Mouse (Mus musculus): Measurements from ENCODE around the gene Fam181a. TPM values are rescaled to one million over a fixed set of nuclear protein-coding genes. Genes with fewer than 3 reads are reported as not detected.

Fam181a gene
- polyA plus RNA-seq, 1 experiment from 2014 or later, result 0.13 TPM

DNA sequence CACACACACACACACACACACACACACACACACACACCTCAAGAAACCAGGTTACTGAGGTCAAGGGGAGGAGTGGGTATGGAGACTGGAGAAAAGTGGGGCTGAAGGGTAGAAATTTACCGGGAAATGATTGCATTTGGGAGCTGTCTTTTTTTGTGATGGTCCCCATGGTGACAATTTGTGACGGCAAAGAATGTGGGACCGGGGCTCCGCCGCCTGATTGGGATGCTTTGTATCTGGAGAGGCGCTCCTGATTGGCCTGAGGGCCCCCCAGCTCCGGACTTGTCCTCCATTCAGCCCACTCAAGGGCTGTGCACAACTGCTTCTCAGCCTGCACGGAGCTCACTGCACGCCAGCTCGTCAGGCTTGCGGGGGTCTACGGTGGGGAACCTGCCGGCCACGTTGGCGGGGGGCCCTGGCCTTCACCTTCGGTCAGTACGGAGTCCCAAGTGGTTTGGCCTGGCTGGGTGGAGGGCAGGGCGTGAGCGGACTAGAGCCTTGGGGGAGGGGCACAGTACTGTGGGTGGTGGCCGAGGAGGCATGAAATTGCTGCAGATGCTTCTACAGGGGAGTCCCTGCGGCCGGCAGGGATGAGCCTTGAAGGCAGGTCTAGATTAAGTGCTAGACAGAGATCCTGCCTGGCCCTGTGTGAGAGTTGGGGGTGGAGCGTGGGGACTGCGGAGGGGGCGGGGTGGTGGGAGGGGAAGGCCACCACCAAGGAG, 4.0 kb downstream of the Fam181a start:
- H3K9me3 ChIP-seq (ENCODE audit: low read depth, low read length), result no peaks in the 10 kb centered on the region
- H3K9ac ChIP-seq, result 0 out of 2 replicates have a peak overlapping the region, but pooled peaks have one; percentile 6
- peak overlapping the region; percentile 14; the same call in 1 of the 2 replicates for H3K4me3 ChIP-seq (ENCODE audit: low read depth, low read length)
- H3K4me2 ChIP-seq, result peak overlapping the region; percentile 56
- no peak for TF ChIP-seq CTCF (IDR thresholded peaks at IDR 0.05; ENCODE audit: low read depth)
- H3K4me1 ChIP-seq (ENCODE audit: insufficient read depth), result no peaks in the 10 kb centered on the region
- DNase-seq (peak; percentile 17), ATAC-seq (ENCODE audit: insufficient read depth) (peak; percentile 63; the same call in 1 of the 2 replicates)
- no peaks in the 10 kb centered on the region for H3K36me3 ChIP-seq (ENCODE audit: insufficient read depth)
- H3K27me3 ChIP-seq (ENCODE audit: insufficient read depth, low read length), result peaks cover 7% of the 10 kb centered on the region; the same call in 1 of the 2 replicates
- no peak overlapping the region for H3K27ac ChIP-seq (ENCODE audit: low read depth)
- 4% methylated on average over 25 of the region's 25 CpGs for WGBS

GRCm38 (mm10) chr12:103315831-103316545, 5.2 kb downstream of the Fam181a start:
- WGBS, result 41% methylated on average over 20 of the region's 20 CpGs
- no peak overlapping the region for H3K4me3 ChIP-seq (ENCODE audit: low read depth, low read length)
- ATAC-seq (ENCODE audit: insufficient read depth) (no peak), DNase-seq (no peak)
- no peak overlapping the region for H3K4me2 ChIP-seq
- H3K9me3 ChIP-seq (ENCODE audit: low read depth, low read length), result no peaks in the 10 kb centered on the region
- H3K4me1 ChIP-seq (ENCODE audit: insufficient read depth), result no peaks in the 10 kb centered on the region
- no peak overlapping the region for H3K27ac ChIP-seq (ENCODE audit: low read depth)
- TF ChIP-seq CTCF (IDR thresholded peaks at IDR 0.05; ENCODE audit: low read depth), result no peak
- no peaks in the 10 kb centered on the region for H3K36me3 ChIP-seq (ENCODE audit: insufficient read depth)
- no peak overlapping the region for H3K9ac ChIP-seq
- H3K27me3 ChIP-seq (ENCODE audit: insufficient read depth, low read length), result peaks cover 7% of the 10 kb centered on the region; the same call in 1 of the 2 replicates

DNA sequence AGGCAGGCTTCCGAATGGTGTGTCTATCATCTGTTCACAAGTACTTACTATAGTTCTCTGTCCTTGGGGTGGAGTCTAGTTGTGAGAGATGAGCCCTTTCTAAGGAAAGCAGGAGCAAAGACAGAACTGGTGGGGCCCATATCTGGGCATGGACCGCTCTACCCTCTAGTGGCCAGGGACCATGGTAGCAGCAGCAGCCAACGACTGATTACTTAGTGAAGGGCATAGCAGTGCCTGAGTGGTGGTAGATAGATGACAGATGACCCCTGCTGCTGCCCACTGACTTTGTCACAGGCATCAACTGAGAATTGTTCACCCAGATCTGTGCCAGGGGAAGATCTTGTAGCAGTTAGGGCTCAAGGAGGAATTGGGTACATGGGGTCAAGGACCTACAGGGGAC, 12.0 kb downstream of the Fam181a start:
- peak; percentile 44 for DNase-seq
- no peaks in the 10 kb centered on the region for H3K36me3 ChIP-seq (ENCODE audit: insufficient read depth)
- 31% methylated on average over 3 of the region's 3 CpGs for WGBS

GRCm38 (mm10) chr12:103325156-103325857, 14.5 kb downstream of the Fam181a start:
- TF ChIP-seq CTCF (IDR thresholded peaks at IDR 0.05; ENCODE audit: low read depth), result peak; percentile 88
- Histone ChIP-seq H3K36me3 (ENCODE audit: insufficient read depth) (no peaks in the 10 kb centered on the region), H3K4me3 (ENCODE audit: low read depth, low read length) (peak overlapping the region; percentile 25), H3K4me1 (ENCODE audit: insufficient read depth) (no peaks in the 10 kb centered on the region), H3K9ac (no peak overlapping the region), H3K27ac (ENCODE audit: low read depth) (no peak overlapping the region), H3K9me3 (ENCODE audit: low read depth, low read length) (no peaks in the 10 kb centered on the region), H3K4me2 (peak overlapping the region; percentile 67), H3K27me3 (ENCODE audit: insufficient read depth, low read length) (peaks cover 14% of the 10 kb centered on the region; the same call in 1 of the 2 replicates)
- ATAC-seq (ENCODE audit: insufficient read depth) (peak; percentile 97), DNase-seq (peak; percentile 92)
- WGBS, result 7% methylated on average over 60 of the region's 60 CpGs

More for the DNA sequence above, 12.0 kb downstream of the Fam181a start:
- Histone ChIP-seq H3K27me3 (ENCODE audit: insufficient read depth, low read length) (peaks cover 14% of the 10 kb centered on the region; the same call in 1 of the 2 replicates), H3K4me1 (ENCODE audit: insufficient read depth) (no peaks in the 10 kb centered on the region), H3K4me3 (ENCODE audit: low read depth, low read length) (no peak overlapping the region), H3K27ac (ENCODE audit: low read depth) (no peak overlapping the region), H3K4me2 (no peak overlapping the region), H3K9me3 (ENCODE audit: low read depth, low read length) (no peaks in the 10 kb centered on the region), H3K9ac (no peak overlapping the region)
- TF ChIP-seq CTCF (IDR thresholded peaks at IDR 0.05; ENCODE audit: low read depth), result peak; percentile 71
- ATAC-seq (ENCODE audit: insufficient read depth), result no peak

DNA sequence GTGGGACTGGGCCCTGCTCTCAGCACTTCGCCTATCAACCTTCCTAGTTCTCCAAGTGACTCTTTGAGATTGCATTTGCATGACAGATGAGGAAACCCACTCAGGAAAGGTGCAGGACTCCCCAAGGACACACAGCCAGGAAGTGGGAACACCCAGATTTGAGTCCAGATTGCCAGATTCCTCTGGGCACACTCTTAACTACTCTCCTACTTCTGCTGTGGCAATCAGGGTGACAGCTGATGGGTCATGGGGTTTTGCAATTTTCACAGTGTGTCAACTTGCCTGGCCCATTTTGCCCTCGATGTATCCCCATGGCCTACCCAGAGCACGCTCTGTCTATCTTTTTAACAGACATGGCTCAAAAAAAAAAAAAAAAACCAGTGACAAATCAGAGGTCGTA, 15.8 kb downstream of the Fam181a start:
- ATAC-seq (ENCODE audit: insufficient read depth), result no peak
- Histone ChIP-seq H3K36me3 (ENCODE audit: insufficient read depth) (no peaks in the 10 kb centered on the region), H3K4me2 (no peak overlapping the region), H3K9ac (no peak overlapping the region), H3K27me3 (ENCODE audit: insufficient read depth, low read length) (peaks cover 14% of the 10 kb centered on the region; the same call in 1 of the 2 replicates), H3K4me1 (ENCODE audit: insufficient read depth) (no peaks in the 10 kb centered on the region), H3K4me3 (ENCODE audit: low read depth, low read length) (no peak overlapping the region), H3K9me3 (ENCODE audit: low read depth, low read length) (no peaks in the 10 kb centered on the region), H3K27ac (ENCODE audit: low read depth) (no peak overlapping the region)
- no peak for TF ChIP-seq CTCF (IDR thresholded peaks at IDR 0.05; ENCODE audit: low read depth)
- WGBS, result 48% methylated on average over 4 of the region's 4 CpGs
- no peak for DNase-seq

DNA sequence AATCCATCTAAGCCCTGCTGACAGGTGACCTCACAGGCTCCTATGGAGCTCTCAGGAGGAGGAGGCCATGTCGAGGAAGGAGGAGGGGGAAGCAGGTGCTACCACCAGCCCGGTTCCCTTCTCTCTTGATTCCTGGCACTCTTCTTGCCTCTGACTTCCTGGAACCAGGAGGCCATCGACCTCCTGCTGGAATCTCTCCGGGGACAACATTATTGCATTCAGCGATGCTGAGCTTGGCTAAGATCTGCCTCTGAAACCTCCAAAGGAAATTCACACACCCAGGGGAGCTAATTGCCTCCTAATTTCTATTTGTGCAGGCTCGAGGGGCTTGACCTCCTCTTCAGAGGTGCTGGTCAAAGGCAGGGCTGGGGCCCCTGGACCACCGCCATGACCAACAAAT, 16.3 kb downstream of the Fam181a start:
- WGBS, result 18% methylated on average over 7 of the region's 7 CpGs
- H3K9me3 ChIP-seq (ENCODE audit: low read depth, low read length), result no peaks in the 10 kb centered on the region
- no peak overlapping the region for H3K4me3 ChIP-seq (ENCODE audit: low read depth, low read length)
- DNase-seq, result no peak
- H3K27ac ChIP-seq (ENCODE audit: low read depth), result no peak overlapping the region
- H3K4me1 ChIP-seq (ENCODE audit: insufficient read depth), result no peaks in the 10 kb centered on the region
- no peak overlapping the region for H3K4me2 ChIP-seq
- TF ChIP-seq CTCF (IDR thresholded peaks at IDR 0.05; ENCODE audit: low read depth), result no peak
- H3K9ac ChIP-seq, result no peak overlapping the region
- H3K36me3 ChIP-seq (ENCODE audit: insufficient read depth), result no peaks in the 10 kb centered on the region
- H3K27me3 ChIP-seq (ENCODE audit: insufficient read depth, low read length), result peaks cover 14% of the 10 kb centered on the region; the same call in 1 of the 2 replicates
- no peak for ATAC-seq (ENCODE audit: insufficient read depth)
